ENCODE assay signal across 8 mouse cellular contexts in the genomic region with DNA sequence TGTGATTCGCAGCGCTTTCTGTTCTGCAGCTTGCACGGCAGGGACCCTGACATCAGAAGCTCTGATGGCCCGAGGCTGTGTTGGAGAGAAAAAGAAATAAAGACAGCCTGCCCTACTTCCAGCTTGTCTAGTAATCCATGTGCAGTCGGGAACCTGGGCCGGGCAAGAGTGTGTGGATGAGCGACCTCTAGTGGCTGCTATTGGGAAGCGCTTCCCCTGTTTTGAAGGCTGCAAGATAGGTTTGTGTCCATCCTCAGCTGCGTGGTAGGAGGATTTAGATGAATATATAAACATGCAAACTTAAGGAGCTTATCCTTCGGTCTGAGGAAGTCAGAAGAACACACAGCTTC.
DNase-seq lines count a peak whose midpoint lies in the region; ATAC-seq and TF ChIP-seq lines count a peak whose summit lies in the region.

No protein-coding gene starts in this region.

- H3K79me2 ChIP-seq in liver, adult 2 months (ENCODE audit: control insufficient read depth, insufficient read depth, low read length) = no peaks in the 10 kb centered on the region

- H3K27ac ChIP-seq in embryonic facial prominence, embryonic 14.5 days (replicated peaks; ENCODE audit: low read depth, low read length) = 0 out of 2 replicates have a peak overlapping the region, but pooled peaks have one; percentile 29
- H3K27ac ChIP-seq in heart, embryonic 12.5 days (ENCODE audit: poor library complexity, severe bottlenecking) = no peak overlapping the region
- H3K27ac ChIP-seq in kidney, embryonic 16.5 days (ENCODE audit: low read length) = peak overlapping the region; percentile 14; the same call in 1 of the 2 replicates
- H3K27ac ChIP-seq in liver, adult 2 months (replicated peaks; ENCODE audit: insufficient read depth, low read depth, low read length) = no peak overlapping the region
- no peak overlapping the region for H3K27ac ChIP-seq in stomach, embryonic 15.5 days

- no peaks in the 10 kb centered on the region for H3K27me3 ChIP-seq in embryonic facial prominence, embryonic 14.5 days (replicated peaks; ENCODE audit: control insufficient read depth, insufficient read depth, low read length)
- H3K27me3 ChIP-seq in heart, embryonic 12.5 days (replicated peaks) = 0 out of 2 replicates have a peak, but pooled peaks cover 5% of the 10 kb centered on the region
- no peaks in the 10 kb centered on the region for H3K27me3 ChIP-seq in kidney, embryonic 16.5 days (ENCODE audit: insufficient read depth, low read length)
- H3K27me3 ChIP-seq in liver, adult 2 months (ENCODE audit: control insufficient read depth, insufficient read depth, low read length) = no peaks in the 10 kb centered on the region
- no peaks in the 10 kb centered on the region for H3K27me3 ChIP-seq in stomach, embryonic 15.5 days (replicated peaks)

- ATAC-seq in embryonic facial prominence, embryonic 14.5 days (ENCODE audit: low read depth) = peak; percentile 92
- 0 out of 2 replicates have a peak, but pooled peaks have one; percentile 29 for ATAC-seq in heart, embryonic 12.5 days (ENCODE audit: insufficient number of reproducible peaks, low FRiP score)
- peak; percentile 75 for ATAC-seq in kidney, embryonic 16.5 days (ENCODE audit: low FRiP score, low TSS enrichment)
- ATAC-seq in stomach, embryonic 15.5 days (ENCODE audit: insufficient read depth, low FRiP score, low read depth) = no peak; the same call in 1 of the 2 replicates

- peaks cover 7% of the 10 kb centered on the region for H3K4me1 ChIP-seq in embryonic facial prominence, embryonic 14.5 days (ENCODE audit: control insufficient read depth, insufficient read depth, low read length)
- no peaks in the 10 kb centered on the region for H3K4me1 ChIP-seq in heart, embryonic 12.5 days (replicated peaks)
- peaks cover 12% of the 10 kb centered on the region for H3K4me1 ChIP-seq in kidney, embryonic 16.5 days (ENCODE audit: insufficient read depth, low read length)
- peaks cover 6% of the 10 kb centered on the region for H3K4me1 ChIP-seq in liver, adult 2 months (ENCODE audit: control insufficient read depth, insufficient read depth, low read length)
- H3K4me1 ChIP-seq in stomach, embryonic 15.5 days = no peaks in the 10 kb centered on the region

- peak; percentile 96 for TF ChIP-seq CTCF in liver, adult 2 months (IDR thresholded peaks at IDR 0.05; ENCODE audit: low read depth, low read length)

- DNase-seq in 416B (ENCODE audit: low read depth) = peak; percentile 74
- DNase-seq in adrenal gland, postnatal 4 days (ENCODE audit: low spot score in 2 of 2) = peak; percentile 19 to 26
- peak; percentile 87 for DNase-seq in embryonic facial prominence, embryonic 14.5 days (ENCODE audit: low spot score)
- DNase-seq in liver, adult 2 months (ENCODE audit: extremely low read depth, low read depth, low spot score) = peak; percentile 52
- DNase-seq in natural killer cell, adult 2 months (ENCODE audit: low spot score in 2 of 2) = peak; percentile 40 to 61

- no peak for TF ChIP-seq POLR2A in liver, adult 2 months (IDR thresholded peaks at IDR 0.05; ENCODE audit: extremely low read depth, insufficient read depth, low read length)

- H3K4me2 ChIP-seq in embryonic facial prominence, embryonic 14.5 days (ENCODE audit: low read depth, low read length) = peak overlapping the region; percentile 56
- peak overlapping the region; percentile 57 for H3K4me2 ChIP-seq in heart, embryonic 12.5 days
- peak overlapping the region; percentile 49 for H3K4me2 ChIP-seq in kidney, embryonic 16.5 days (replicated peaks; ENCODE audit: low read depth, low read length)
- peak overlapping the region; percentile 45 for H3K4me2 ChIP-seq in stomach, embryonic 15.5 days

- 2% methylated on average over 10 of the region's 10 CpGs for WGBS in embryonic facial prominence, embryonic 14.5 days
- WGBS in heart, embryonic 12.5 days = 4% methylated on average over 10 of the region's 10 CpGs
- 1% methylated on average over 10 of the region's 10 CpGs for WGBS in kidney, embryonic 16.5 days
- WGBS in liver, adult 2 months = 3% methylated on average over 10 of the region's 10 CpGs
- WGBS in stomach, embryonic 15.5 days = 2% methylated on average over 10 of the region's 10 CpGs

- no peak overlapping the region for H3K9ac ChIP-seq in embryonic facial prominence, embryonic 14.5 days (ENCODE audit: low read depth, low read length)
- H3K9ac ChIP-seq in heart, embryonic 12.5 days = peak overlapping the region; percentile 35; the same call in 1 of the 2 replicates
- peak overlapping the region; percentile 22; the same call in 1 of the 2 replicates for H3K9ac ChIP-seq in kidney, embryonic 16.5 days (replicated peaks; ENCODE audit: low read length)
- H3K9ac ChIP-seq in liver, adult 2 months (ENCODE audit: low read depth, low read length) = no peak overlapping the region
- no peak overlapping the region for H3K9ac ChIP-seq in stomach, embryonic 15.5 days

- no peaks in the 10 kb centered on the region for H3K36me3 ChIP-seq in embryonic facial prominence, embryonic 14.5 days (ENCODE audit: control insufficient read depth, insufficient read depth, low read length)
- H3K36me3 ChIP-seq in heart, embryonic 12.5 days = no peaks in the 10 kb centered on the region
- no peaks in the 10 kb centered on the region for H3K36me3 ChIP-seq in kidney, embryonic 16.5 days (ENCODE audit: insufficient read depth, low read length)
- H3K36me3 ChIP-seq in liver, adult 2 months (ENCODE audit: control insufficient read depth, insufficient read depth, low read length) = no peaks in the 10 kb centered on the region
- no peaks in the 10 kb centered on the region for H3K36me3 ChIP-seq in stomach, embryonic 15.5 days

- H3K9me3 ChIP-seq in embryonic facial prominence, embryonic 14.5 days (ENCODE audit: control insufficient read depth, low read length) = no peaks in the 10 kb centered on the region
- H3K9me3 ChIP-seq in heart, embryonic 12.5 days (replicated peaks) = 0 out of 2 replicates have a peak, but pooled peaks cover 2% of the 10 kb centered on the region
- H3K9me3 ChIP-seq in kidney, embryonic 16.5 days (ENCODE audit: low read length) = no peaks in the 10 kb centered on the region; the same call in 1 of the 2 replicates
- no peaks in the 10 kb centered on the region for H3K9me3 ChIP-seq in stomach, embryonic 15.5 days

- H3K4me3 ChIP-seq in embryonic facial prominence, embryonic 14.5 days (ENCODE audit: low read depth, low read length) = peak overlapping the region; percentile 29
- 0 out of 2 replicates have a peak overlapping the region, but pooled peaks have one; percentile 9 for H3K4me3 ChIP-seq in heart, embryonic 12.5 days
- peak overlapping the region; percentile 24 for H3K4me3 ChIP-seq in kidney, embryonic 16.5 days (ENCODE audit: low read length)
- no peak overlapping the region for H3K4me3 ChIP-seq in liver, adult 2 months (ENCODE audit: insufficient read depth, low read depth, low read length)
- peak overlapping the region; percentile 19; the same call in 1 of the 2 replicates for H3K4me3 ChIP-seq in stomach, embryonic 15.5 days (replicated peaks)

Comparison
In these comparisons a context has a peak if more than half of its experiments do, and no peak if none do; other contexts are left out.
1. DNase-seq: peak in every context shown above with its lines; median percentile 87 in embryonic facial prominence, embryonic 14.5 days; 74 in 416B; 52 in liver, adult 2 months; 50 in natural killer cell, adult 2 months; 22 in adrenal gland, postnatal 4 days.
2. H3K27ac ChIP-seq: peak in embryonic facial prominence, embryonic 14.5 days (single experiment) and kidney, embryonic 16.5 days (single experiment); none in heart, embryonic 12.5 days (single experiment), liver, adult 2 months (single experiment) and stomach, embryonic 15.5 days (single experiment).
3. H3K9ac ChIP-seq: peak in heart, embryonic 12.5 days (single experiment) and kidney, embryonic 16.5 days (single experiment); none in embryonic facial prominence, embryonic 14.5 days (single experiment), liver, adult 2 months (single experiment) and stomach, embryonic 15.5 days (single experiment).
4. Peak in every context shown above with its lines, with median percentiles within 50 percentile points of each other: H3K4me2 ChIP-seq.